Mouse (Mus musculus) forebrain, postnatal 0 days (tissue): ENCODE measurements around the gene Nxpe4. TPM values are rescaled to one million over a fixed set of nuclear protein-coding genes. Genes with fewer than 3 reads are reported as not detected.

Experiments used
- ATAC-seq: fragments of 200-750 bp; cut with Nextera tagmentation; 2 replicates; pipeline ENCODE4 v1.8.0; 2017; ENCODE audit warnings: mild to moderate bottlenecking, moderate library complexity
- DNase-seq: peaks from one replicate; pipeline ENCODE4 v3.0.0-alpha.2; 2015
- H3K27ac ChIP-seq: fragments of 300-500 bp; sonication (generic); 2 replicates; pipeline ENCODE4 v1.5.1; 2014; ENCODE audit warnings: low read depth, mild to moderate bottlenecking, antibody characterized with exemption, low read length, moderate library complexity, mixed read lengths
- H3K27me3 ChIP-seq: fragments of 300-500 bp; sonication (generic); 2 replicates; pipeline ENCODE4 v1.6.1; 2014; ENCODE audit warnings: mild to moderate bottlenecking, low read length, mixed read lengths; ENCODE audit not compliant: insufficient read depth
- H3K36me3 ChIP-seq: fragments of 300-500 bp; sonication (generic); 2 replicates; pipeline ENCODE4 v1.6.1; 2014; ENCODE audit warnings: mild to moderate bottlenecking, moderate library complexity; ENCODE audit not compliant: insufficient read depth
- H3K4me1 ChIP-seq: fragments of 300-500 bp; sonication (generic); 2 replicates; pipeline ENCODE4 v1.6.1; 2014; ENCODE audit warnings: antibody characterized with exemption; ENCODE audit not compliant: insufficient read depth
- H3K4me2 ChIP-seq: fragments of 300-500 bp; sonication (generic); 2 replicates; pipeline ENCODE4 v1.6.1; 2014; ENCODE audit warnings: low read depth, mild to moderate bottlenecking, moderate library complexity
- H3K4me3 ChIP-seq: fragments of 300-500 bp; sonication (generic); 2 replicates; pipeline ENCODE4 v1.5.1; 2014; ENCODE audit warnings: low read depth, low read length, mixed read lengths
- H3K9ac ChIP-seq: fragments of 300-500 bp; sonication (generic); 2 replicates; pipeline ENCODE4 v1.6.1; 2014; ENCODE audit warnings: mild to moderate bottlenecking
- H3K9me3 ChIP-seq: fragments of 300-500 bp; sonication (generic); 2 replicates; pipeline ENCODE4 v1.6.1; 2016; ENCODE audit warnings: low read length
- CTCF ChIP-seq: sonication (generic); IDR thresholded peaks from 2 replicates; pipeline ENCODE4 v1.5.1; 2016; ENCODE audit warnings: antibody characterized with exemption, control low read depth, low read depth
- WGBS: fragments of 180-500 bp; shearing (Covaris S2); extraction: QIAGEN DNeasy Blood & Tissue Kit; methylation state at CpG from one replicate; pipeline ENCODE4 v1.1.7; 2014; 5-methylcytosine and 5-hydroxymethylcytosine counted together
- polyA plus RNA-seq: library from polyadenylated mRNA; unstranded; fragments of >200 nt; fragmentation: Nextera tagmentation; extraction: Ambion mirVana; gene quantifications from 2 replicates; pipeline ENCODE4 v1.2.1, GENCODE M21; 2015
- total RNA-seq: library from RNA; depleted of rRNA; stranded (reverse); fragments of >200 nt; gene quantifications from 2 replicates; pipeline ENCODE4 v1.2.3, GENCODE M21; 2014

Gene Nxpe4
- total and polyA plus RNA-seq, 2 experiments from 2014 or later: 8.3 to 20.2 TPM

DNA sequence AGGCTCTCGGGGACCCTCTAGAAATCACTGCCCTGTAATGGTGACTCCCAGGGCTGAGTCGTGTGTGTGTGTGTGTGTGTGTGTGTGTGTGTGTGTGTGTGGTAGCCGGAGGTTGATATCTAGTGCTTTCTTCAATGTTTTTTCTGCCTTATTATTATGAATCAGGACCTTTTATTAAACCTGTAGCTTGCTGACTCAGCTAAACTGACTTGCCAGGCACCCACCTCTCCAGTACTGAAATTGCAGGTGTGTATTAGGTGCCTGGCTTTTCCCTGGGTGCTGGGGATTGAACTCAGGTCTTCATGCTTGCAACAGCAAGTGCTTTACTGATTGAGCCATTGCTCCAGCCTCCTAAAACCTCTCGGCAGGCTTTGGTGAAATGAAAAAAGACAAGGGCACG, 50.1 kb downstream of the Nxpe4 start:
- Histone ChIP-seq H3K4me2 (no peak overlapping the region), H3K36me3 (no peaks in the 10 kb centered on the region), H3K4me3 (no peak overlapping the region), H3K9me3 (no peaks in the 10 kb centered on the region), H3K27me3 (no peaks in the 10 kb centered on the region), H3K4me1 (peaks cover 13% of the 10 kb centered on the region; the same call in 1 of the 2 replicates), H3K27ac (no peak overlapping the region), H3K9ac (no peak overlapping the region)
- no peak for TF ChIP-seq CTCF
- 92% methylated on average over 5 of the region's 5 CpGs for WGBS
- DNase-seq (no peak), ATAC-seq (no peak)

DNA sequence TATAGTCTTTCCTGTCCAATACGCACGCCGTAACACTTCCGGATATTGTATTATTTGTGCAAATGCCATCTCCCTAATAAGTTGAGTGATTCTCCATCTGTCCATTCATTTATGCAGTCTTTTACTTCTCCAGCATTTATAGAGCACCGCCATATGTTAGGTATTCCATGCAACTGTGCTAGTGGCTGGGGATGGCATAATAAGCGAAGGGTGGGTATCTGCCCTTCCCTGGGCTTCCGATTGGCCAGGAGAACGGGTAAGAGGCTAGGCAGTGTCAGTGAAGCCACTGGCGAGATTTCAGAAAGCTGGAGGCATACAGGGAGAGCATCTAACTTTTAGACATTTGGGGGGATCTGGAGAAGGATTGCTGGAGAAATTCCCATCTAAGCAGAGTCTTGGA, 52.9 kb downstream of the Nxpe4 start:
- WGBS: 55% methylated on average over 9 of the region's 9 CpGs
- H3K4me2 ChIP-seq: no peak overlapping the region

DNA sequence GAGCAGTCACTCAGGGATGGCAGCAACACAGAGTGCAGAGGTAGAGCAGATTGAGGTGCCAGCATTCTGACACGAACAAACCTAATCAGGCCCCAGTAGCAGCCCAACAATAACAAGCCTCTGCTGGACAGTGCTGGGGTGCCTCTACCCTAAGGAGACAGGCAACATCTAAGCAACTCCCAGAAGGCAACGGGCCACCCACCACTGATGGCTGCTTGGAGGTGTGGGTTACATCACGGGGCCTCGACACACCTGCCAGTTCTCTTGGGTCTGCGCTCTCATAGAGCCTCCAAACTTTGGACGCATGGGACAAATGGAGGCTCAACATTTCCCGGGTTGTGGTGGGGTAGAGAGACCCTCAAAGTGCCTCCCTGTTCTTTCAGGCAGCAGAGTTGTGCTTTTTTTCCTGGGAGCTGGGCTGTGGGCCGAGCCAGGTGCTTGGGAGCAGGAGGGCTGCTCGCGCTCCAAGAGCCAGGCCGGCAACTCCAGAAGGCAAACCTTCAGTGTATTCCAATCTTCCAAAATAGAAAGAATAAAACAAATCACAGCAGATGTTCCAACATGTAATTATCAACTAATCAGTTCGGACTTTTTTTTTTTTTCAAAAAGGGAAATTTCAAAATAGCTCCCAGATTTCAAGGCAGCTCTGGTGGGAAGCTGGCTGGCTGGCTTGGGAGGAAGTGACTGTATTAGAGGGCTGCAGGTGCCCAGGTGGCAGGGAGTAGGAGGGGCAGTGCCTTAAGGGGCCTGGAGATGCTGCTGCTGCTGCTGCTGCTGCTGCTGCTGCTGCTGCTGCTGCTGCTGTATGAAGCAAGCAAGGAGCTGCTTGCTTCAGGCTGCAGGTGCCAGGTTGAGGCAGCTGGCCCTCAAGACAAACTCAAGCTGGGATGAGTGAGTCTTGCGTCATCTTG, 54.5 kb downstream of the Nxpe4 start:
- H3K4me3 ChIP-seq: no peak overlapping the region
- H3K9me3 ChIP-seq: no peaks in the 10 kb centered on the region
- no peak overlapping the region for H3K9ac ChIP-seq
- H3K4me1 ChIP-seq: peaks cover 16% of the 10 kb centered on the region; the same call in 1 of the 2 replicates
- TF ChIP-seq CTCF: no peak
- DNase-seq: peak; percentile 70
- WGBS: 56% methylated on average over 13 of the region's 13 CpGs
- ATAC-seq: peak; percentile 54
- no peaks in the 10 kb centered on the region for H3K27me3 ChIP-seq
- no peak overlapping the region for H3K4me2 ChIP-seq
- peak overlapping the region; percentile 40 for H3K27ac ChIP-seq
- no peaks in the 10 kb centered on the region for H3K36me3 ChIP-seq

More for the DNA sequence above, 52.9 kb downstream of the Nxpe4 start:
- peak; percentile 53 for DNase-seq
- Histone ChIP-seq H3K4me1 (peaks cover 16% of the 10 kb centered on the region; the same call in 1 of the 2 replicates), H3K27me3 (no peaks in the 10 kb centered on the region), H3K36me3 (no peaks in the 10 kb centered on the region), H3K9me3 (no peaks in the 10 kb centered on the region), H3K27ac (peak overlapping the region; percentile 57; the same call in 1 of the 2 replicates), H3K4me3 (no peak overlapping the region), H3K9ac (no peak overlapping the region)
- ATAC-seq: peak; percentile 48; the same call in 1 of the 2 replicates
- no peak for TF ChIP-seq CTCF

DNA sequence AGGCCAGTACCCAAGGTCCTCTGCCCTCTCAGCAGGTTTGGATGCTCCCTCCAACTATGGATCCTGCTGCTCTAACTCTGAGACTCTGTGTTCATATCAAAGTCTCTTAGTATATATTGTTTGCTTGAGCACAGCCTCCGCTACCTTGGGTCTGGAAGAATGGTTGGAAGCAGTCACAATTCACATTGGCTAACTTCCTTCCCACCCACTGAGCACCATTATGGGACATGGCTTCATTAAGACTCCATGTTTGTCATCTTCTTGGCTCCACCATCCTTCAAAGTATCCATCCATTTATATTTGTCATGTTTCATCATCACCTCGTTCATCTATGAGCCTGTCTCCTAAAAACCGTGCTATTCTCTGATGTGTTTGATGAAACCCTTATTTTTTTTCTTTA, 68.9 kb downstream of the Nxpe4 start:
- no peaks in the 10 kb centered on the region for H3K4me1 ChIP-seq
- WGBS: 76% methylated on average over 3 of the region's 3 CpGs
- H3K4me3 ChIP-seq: no peak overlapping the region
- no peak overlapping the region for H3K27ac ChIP-seq
- ATAC-seq (no peak), DNase-seq (no peak)
- no peaks in the 10 kb centered on the region for H3K36me3 ChIP-seq
- no peaks in the 10 kb centered on the region for H3K9me3 ChIP-seq
- no peak overlapping the region for H3K9ac ChIP-seq
- H3K4me2 ChIP-seq: no peak overlapping the region
- H3K27me3 ChIP-seq: no peaks in the 10 kb centered on the region
- TF ChIP-seq CTCF: no peak

DNA sequence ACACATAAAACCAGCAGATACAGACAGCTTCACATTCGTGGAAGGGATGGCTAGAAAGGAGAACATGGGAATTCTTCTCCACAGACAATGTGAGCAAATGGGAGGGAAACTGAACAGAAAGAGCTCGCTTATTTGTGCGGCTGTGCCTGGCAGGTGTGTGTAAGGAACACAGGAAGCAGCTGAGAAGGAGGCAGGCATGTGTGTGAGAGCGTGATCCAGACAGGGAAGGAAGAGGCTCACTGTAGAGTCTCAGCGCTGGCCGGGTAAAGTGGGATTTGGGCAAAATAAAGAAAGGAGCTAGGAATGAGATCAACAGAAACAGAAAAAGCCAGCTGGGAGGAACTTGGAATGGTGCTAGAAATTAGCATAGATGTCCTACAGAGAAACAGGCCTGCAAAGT, 74.6 kb downstream of the Nxpe4 start:
- ATAC-seq (no peak), DNase-seq (no peak)
- H3K4me3 ChIP-seq: no peak overlapping the region
- no peaks in the 10 kb centered on the region for H3K4me1 ChIP-seq
- no peak for TF ChIP-seq CTCF
- 66% methylated on average over 6 of the region's 6 CpGs for WGBS
- no peaks in the 10 kb centered on the region for H3K9me3 ChIP-seq
- H3K27me3 ChIP-seq: no peaks in the 10 kb centered on the region
- H3K4me2 ChIP-seq: no peak overlapping the region
- H3K27ac ChIP-seq: no peak overlapping the region
- H3K9ac ChIP-seq: no peak overlapping the region
- no peaks in the 10 kb centered on the region for H3K36me3 ChIP-seq

DNA sequence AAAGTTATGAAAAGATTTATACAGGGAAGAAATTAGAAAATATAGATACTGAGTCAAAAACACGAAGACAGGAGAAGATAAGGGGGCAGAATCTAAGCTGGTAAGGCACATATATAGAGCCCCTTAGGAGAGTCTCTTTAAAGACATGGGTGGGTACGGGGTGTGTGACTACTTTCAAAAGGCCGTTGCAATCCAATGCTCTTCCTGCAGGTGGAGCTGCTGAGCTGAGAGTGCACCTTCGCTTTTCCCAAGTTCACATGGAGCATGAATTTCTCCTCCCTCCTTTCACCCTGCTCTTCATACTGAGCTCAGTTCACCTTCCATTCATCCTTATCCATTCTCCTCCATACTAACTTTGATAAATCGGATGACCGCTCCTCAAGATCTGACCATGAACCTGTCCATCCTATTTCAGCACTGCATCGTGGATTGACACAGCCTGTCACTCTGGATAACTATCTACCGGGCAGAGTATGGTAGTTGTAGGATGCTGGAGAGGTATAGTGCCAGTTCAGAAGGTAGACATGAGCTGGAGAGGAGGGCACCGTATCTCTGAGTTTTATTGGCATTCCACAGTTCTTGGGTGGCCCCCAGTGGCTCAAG, 76.4 kb downstream of the Nxpe4 start:
- H3K9ac ChIP-seq: no peak overlapping the region
- H3K4me3 ChIP-seq: no peak overlapping the region
- no peak overlapping the region for H3K27ac ChIP-seq
- H3K4me1 ChIP-seq: no peaks in the 10 kb centered on the region
- DNase-seq (no peak), ATAC-seq (no peak; the same call in 1 of the 2 replicates)
- no peak overlapping the region for H3K4me2 ChIP-seq
- 86% methylated on average over 9 of the region's 9 CpGs for WGBS
- no peaks in the 10 kb centered on the region for H3K36me3 ChIP-seq
- no peaks in the 10 kb centered on the region for H3K9me3 ChIP-seq
- no peaks in the 10 kb centered on the region for H3K27me3 ChIP-seq
- peak; percentile 47 for TF ChIP-seq CTCF

DNA sequence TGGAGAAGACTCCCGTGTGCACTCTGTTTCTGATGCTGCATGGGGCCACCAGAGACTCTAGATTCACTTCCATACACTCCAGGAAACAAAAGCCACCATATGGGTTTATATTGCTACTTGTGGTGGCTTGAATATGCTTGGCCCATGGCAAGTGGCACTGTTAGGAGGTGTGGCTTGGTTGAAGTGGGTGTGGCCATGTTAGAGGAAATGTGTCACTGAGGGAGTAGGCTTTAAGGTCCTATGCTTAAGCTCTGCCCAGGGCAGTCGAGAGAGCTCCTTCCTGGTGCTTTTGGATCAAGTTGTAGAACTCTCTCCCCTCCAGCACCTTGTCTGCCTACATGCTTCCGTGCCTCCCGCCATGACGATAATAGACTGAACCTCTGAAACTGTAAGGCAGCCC, 77.6 kb downstream of the Nxpe4 start:
- H3K27ac ChIP-seq: no peak overlapping the region
- no peak overlapping the region for H3K9ac ChIP-seq
- H3K9me3 ChIP-seq: no peaks in the 10 kb centered on the region
- no peak overlapping the region for H3K4me2 ChIP-seq
- no peak overlapping the region for H3K4me3 ChIP-seq
- whole genome bisulfite sequencing: 93% methylated on average over 5 of the region's 5 CpGs
- no peaks in the 10 kb centered on the region; the same call in 1 of the 2 replicates for H3K4me1 ChIP-seq
- no peak for DNase-seq
- ATAC-seq: no peak
- H3K36me3 ChIP-seq: no peaks in the 10 kb centered on the region
- TF ChIP-seq CTCF: no peak
- no peaks in the 10 kb centered on the region for H3K27me3 ChIP-seq
